Mouse (Mus musculus): Measurements from ENCODE around the gene Atn1.

DNA sequence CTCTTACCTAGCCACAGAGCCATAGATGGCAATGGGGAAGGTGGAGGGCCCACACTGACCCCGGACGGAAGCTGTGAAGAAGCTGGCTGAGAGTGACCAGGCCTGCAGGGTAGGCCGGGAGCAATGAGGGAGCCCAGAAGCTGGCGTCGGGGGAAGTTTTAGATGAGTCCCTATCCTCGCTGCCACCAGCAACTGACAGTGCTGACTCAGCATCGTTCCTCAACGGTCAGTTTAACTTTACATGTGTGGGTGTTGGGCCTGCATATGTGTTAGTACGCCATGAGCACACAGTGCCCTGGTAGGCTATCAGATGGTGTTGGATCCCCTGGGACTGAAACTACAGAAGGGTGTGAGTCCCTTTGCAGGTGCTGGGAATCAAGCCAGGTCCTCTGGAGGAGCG, 31.9 kb downstream of the Atn1 start:
- no peak for TF ChIP-seq CTCF (IDR thresholded peaks at IDR 0.05; ENCODE audit: extremely low read depth, insufficient read depth, low read length)
- no peak for TF ChIP-seq POLR2A (IDR thresholded peaks at IDR 0.05; ENCODE audit: extremely low read depth, insufficient read depth, low read length)
